Mouse (Mus musculus) stomach, postnatal 0 days (tissue): ENCODE results near the gene Idua.

Source experiments
- CTCF ChIP-seq: IDR thresholded peaks from 2 replicates; pipeline ENCODE4 v1.5.1; 2016; ENCODE audit warnings: antibody characterized with exemption, low read depth, mild to moderate bottlenecking, moderate library complexity
- EP300 ChIP-seq: optimal IDR thresholded peaks from 2 replicates; pipeline ENCODE3; 2016; ENCODE audit warnings: antibody characterized with exemption

DNA sequence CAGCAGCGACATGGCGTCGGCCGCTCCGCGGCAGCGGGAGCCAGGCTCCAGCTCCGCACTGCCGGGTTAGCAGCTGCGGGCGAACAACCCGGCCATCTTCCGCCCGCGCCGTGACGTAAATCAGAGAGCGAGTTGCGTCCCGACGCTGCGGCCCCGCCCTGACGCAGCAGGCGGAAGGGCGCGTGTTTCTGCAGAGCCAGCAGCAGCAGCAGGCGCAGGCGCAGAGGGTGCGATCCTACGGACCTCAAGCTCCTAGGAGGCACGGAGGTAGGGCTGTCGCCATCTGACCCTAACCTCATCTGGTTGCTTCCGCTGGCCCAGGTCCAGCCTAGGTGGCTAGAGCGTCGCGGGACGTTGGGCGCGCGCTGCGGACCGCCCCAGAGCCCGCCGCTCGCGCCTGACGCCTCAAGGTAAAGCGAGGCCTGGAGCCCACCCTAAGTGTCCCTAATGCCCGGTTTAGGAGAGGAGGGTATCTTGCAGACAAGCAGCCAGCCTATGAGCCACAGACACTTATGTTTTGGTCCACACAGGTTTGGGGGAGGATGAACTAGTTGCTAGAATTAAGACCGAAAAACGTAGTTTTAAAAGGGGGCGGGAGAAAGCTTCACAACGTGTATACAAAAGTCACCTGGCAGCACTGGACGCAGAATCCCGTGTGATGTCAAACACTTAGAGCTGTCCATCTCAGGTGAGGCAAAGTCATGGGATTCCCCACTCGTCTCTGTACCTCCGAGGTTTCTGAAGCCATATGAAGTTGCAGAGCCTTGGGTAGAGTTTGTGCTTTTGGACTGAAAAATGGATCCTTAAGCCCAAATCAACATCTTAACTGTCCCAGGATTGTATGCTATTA, 30.3 kb upstream of the Idua start, which contains the start of the genes Gak and Tmem175:
- TF ChIP-seq CTCF (no peak), EP300 (no peak)
